Mouse (Mus musculus) right cerebral cortex, postnatal 36 days (tissue): Measurements from ENCODE around the gene Filip1.

ENCODE experiments used
- DNase-seq, 2 experiments: peaks; one replicate each; pipeline ENCODE4 v3.0.0; 2022; ENCODE audit warnings: low spot score in 2 of 2, mixed read lengths in 1 of 2

Gene Filip1

DNA sequence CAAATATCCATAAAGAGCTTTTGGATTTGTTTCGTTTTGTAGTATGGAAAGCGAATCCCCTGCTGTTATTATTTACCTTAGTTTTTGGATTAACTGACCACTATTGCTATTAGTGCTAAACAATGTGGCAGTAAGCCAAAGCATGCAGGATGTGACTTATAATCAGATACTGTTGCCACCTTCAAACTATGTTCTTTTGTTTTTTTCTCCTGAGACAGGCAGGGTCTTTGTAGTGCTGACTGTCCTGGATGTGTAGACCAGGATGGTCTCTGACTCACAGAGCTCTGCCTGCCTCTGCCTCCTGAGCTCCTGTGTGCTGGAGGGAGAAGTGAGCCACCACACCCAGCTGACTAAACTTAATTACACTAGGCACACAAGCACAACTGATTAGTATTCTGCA, 33.4 kb downstream of the Filip1 start:
- no peak for DNase-seq

DNA sequence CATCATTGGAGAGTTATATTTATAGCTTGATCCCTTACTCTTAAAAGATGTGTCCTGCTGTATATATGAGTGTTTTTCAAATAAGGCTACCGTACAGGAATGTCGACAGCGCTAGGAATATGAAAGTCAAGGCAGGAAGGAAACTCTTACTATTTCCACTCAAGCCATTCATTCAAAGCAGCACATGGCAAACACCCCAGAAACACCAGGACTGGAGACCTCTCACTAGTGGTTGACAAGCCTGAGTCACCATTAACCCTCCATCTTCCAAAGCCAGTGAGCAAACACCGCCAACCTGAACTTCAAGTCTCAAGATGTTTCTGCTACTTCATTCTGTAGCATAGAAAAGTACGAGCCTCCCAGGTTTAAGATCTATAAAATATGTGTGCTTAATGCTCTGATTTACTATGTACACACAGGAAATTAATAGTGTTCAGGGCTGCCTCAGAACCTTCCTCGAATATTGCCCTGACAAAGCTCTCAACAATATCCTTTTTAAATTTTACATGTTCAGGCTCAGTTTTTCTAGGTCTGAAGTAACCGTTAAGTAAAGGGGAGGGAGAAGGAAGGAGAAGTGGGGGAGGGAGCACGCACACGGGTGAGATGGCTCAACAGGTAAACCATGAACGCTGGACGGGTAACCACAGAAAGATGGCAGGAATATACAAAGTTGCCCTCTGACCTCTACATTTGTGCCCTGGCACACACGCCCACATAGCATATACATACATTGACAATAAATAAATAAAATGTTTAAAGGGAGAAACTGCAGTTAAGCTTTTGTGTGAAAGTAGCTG, 34.2 kb downstream of the Filip1 start:
- no peak for DNase-seq

DNA sequence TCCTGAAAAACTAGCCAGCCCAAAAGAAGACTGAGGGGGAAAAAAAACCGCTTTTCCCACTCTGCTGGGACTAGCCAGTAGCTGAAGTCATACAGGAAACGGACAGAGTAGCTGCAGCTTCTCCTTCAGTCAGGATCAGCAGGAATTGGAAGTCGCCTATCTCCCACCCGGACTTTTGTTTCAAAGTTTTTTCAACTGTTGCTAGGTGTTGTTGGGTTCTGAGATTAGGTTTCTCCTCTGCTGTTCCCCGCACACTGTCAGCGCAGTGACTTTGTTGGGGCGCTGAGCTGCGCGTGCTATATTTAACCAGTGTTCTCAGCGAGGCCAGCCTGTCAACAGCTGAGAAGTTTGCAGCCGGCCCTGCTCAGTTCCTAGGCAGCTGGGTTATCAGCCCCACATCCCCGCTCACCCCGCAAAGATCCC, 35.1 kb downstream of the Filip1 start:
- DNase-seq = peak; percentile 14 to 18

DNA sequence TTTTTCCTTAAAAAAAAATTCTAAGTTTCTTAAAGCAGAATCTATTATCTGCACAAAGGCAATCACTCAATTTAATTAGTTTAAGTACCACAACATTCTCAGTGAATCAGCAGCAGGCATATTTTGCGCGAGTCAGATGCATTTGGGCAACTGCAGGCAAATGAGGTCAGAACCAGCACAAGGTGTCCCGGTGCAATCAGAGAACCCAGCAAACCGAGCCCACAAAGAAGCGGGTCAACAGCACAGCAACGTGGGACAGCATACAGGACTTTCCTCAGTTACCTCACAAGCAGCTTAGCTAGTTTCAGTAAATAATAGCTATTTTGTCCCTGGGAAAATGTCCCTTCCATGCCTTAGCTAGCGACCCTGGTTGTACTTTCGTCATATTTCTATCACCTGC, 35.9 kb downstream of the Filip1 start:
- no peak for DNase-seq

DNA sequence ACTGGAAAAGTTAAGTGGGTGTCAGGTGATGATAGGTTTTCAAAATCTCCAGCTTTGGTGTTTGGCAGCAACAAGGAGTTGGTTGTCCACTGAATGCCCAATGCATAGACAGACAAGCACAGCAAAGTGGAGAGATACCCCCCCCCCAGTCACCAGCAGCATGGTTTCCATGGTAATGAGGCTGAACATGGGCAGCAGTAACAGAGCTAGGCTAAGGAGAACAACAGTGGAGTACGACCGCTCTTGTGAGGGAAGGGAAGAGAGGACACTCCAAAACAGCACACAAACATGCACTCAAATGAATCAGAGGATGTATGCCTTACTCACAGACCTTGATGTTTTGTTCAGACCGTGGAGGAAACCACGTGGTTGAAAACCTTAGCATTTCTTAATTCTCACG, 37.5 kb downstream of the Filip1 start:
- DNase-seq = no peak

DNA sequence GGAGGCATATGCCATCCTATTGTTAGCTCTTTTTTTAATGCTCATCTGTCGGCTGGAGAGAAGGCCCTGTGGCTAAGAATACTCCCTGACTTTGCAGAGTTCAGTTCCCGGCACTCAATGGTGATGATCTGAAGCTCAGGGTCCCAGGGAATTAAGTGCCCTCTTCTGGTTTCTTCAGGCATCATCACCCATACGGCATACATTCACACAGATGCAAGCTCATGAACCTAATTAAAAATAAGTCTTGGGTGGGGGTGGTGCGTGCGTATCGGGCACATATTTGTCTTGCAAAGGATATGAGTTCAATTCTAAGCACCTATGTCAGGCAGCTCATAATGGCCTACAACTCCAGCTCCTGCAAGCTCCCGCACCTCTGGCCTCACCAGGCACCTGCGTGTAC, 39.1 kb downstream of the Filip1 start:
- no peak for DNase-seq

DNA sequence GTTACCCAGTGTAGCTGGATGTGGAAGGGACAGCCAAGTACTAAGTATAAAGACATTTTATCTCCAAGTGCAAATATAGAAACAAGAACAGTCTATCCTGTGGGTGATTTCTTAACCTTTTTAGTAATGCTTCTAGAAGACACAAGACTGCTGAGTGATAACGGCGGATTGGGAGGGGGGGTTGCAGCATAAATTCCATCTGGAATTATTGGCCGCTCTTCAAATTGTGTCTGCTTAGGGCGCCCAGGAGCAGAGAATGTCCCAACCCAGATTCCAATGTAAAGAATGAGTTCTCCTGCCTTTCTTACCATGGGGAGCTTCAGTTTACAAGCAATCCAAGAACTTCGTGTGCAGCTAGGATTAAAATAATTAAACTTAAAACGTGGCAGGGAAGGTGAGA, 39.9 kb downstream of the Filip1 start:
- DNase-seq = no peak

DNA sequence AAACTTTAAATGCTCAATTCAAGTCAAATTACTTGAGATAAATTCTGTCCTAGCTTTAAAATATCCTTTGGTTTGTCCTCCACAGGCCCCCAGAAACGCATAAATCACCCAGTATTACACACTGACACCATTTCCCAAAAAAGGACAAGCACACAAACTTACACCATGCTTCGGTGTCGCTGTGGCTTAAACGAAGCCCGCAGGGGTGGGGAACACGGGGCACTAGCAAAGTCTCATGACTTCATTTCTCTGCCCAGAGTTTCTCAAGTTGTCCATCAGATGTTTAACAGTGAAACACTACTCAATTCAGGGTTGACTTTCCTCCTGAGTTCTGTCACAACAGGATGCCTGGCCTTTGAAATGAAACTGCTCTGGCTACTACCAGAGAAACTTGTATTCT, 41.0 kb downstream of the Filip1 start:
- no peak for DNase-seq

DNA sequence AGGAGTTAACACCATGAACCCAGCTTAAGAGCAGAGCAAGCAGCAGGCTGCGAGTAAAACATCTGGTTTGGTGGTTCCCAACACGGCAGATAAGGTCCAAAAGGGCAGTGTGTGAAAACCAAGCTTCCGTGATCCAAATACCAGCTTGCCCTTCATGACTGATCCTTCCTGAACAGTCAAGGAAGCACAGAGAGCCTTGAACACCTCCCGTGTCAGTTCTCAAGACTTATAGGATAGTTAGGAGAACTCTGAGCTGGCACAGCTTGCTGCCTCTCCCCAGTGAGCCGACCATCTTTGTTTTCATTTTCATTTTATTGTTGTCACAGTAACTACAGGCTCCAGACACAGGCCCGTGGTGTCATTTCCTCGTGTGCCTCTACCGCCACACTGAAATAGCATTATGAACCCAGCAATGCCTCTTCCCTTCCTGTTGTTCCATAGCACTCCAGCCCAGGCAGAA, 42.0 kb downstream of the Filip1 start:
- no peak for DNase-seq

DNA sequence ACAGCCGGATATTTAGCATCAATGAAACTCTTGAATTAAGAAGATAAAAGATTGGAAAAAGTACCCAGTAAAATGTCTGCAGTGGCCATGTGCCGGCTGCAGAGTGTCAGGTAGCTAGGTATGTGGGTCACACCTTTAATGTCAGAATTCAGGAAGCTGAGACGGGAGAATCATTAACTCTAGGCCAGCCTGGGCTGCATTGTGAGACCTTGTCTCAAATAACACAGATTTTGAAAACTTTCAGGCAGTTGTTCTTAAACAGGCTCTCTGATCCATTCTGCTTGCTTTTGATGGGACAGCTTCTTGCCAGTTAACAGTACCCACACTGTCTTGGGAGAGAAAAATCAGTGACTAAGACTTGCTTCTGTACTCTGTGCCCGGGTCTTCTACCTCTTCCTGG, 43.1 kb downstream of the Filip1 start:
- no peak for DNase-seq

DNA sequence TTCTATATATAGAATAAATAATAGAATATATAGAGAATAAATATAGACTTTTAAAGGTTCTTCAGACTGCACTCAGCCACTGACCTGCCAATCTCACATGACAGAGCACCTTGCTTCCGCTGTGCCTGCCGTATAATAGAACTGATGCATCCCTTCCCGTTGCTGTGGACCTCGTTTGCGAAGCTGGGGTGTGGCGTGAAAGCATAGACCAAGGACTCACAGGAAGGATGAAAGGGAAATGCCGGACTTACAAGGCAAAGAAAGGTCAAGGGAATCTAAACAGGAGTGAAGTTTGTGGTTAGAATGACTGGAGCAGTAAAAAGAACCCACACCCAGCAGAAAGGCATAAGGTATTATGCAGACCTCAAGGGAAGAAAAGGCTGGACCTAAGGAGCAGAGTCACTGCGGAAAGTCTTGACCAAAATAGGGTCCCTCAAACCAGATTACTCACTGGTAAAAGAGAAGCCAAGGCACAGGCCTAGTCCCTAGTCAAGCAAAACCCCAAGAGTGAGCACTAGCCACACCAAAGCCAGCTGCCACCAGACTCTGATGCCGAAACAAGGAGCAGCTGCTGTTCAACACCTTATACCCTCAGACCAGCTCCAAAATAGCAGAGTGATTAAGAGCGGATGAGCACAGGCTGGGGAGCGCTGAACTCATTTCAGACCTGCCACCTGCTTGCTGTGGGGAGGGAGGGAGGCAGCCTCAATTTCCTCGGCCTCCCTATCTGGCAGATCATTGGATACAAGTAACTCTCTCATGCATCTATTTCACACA, 45.8 kb downstream of the Filip1 start:
- DNase-seq = no peak

DNA sequence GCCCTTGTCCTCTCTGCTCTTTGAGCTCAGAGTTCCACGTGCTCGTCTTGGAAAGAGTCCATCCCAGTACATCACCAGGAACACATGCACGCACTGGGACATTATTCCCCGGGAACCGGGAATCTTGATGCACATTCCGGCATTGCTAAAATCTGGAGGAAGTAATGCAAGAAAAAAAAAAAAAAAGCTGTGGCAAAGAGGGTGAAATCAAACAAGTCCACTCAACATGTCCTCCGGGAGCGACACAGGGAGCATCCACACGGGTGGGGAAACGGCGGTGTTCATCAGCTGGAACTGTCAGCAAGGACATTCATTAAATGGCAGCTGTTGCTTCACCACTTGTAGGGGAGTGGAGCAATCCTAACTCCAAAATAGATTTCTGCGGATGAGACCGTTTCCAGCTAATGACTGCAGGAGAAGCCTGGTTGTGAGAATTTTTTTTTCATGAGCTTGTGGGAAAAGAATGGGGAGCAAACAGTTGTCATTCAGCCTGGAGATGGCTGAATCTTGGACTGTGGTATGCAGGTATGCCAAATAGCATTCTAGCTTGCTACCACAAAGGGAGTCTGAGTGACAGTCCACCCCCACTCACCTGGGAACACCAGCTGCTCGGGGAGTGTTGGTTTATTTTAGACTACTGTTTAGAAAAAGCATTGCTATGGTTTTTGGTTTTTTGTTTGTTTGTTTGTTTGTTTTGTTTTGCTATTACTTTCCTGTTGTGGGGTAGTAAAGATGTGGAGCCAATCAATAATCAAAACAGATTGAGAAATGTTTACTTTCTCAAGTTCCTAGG, 46.9 kb downstream of the Filip1 start:
- no peak for DNase-seq

DNA sequence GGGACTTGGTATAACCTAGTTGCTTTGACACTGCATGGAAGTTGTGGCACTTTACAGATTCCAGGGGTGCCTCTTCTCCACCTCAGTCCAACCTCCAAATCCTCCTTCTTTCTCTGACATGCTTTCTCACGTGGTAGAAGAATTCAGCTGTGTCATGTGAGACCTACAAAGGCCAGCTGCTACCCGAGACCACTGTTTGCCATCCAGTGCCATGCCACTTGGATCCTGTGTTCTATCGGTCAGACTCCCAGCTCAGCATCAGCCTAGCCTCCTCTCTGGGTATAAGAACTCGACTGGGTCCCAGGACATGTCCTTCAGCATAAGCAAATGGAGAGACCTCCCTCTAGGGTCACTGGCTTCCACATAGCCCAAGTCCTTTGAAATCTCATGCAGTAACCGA, 47.6 kb downstream of the Filip1 start:
- no peak for DNase-seq

DNA sequence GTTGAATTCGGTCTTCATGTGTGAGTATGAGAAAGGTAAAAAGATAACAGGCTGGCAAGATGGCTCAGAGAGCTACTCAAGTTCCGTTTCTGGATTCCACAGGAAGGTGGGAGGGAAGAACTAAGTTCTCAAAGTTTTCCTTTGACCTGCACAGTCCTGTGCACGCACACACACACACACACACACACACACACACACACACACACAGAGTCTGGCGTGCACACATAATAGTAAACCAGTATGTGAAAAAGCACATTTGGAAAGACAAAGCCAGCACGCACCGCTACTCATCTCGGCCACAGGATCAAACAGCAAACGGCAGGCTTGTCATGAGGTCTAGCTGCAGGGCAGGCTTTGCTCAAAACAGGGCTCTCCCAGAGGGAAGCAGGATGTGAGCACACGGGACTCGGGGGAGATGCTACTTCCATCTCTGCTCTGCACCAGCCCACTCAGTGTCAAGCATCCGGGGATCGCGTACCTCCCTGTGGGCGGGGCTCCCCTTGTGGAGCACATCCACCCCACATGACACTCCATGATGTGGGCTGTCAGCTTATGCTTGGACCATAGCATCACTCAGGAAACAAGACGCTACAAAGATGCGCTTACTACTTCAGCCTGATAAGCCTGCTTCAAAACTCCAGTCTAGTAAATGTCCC, 50.9 kb downstream of the Filip1 start:
- peak; percentile 16 to 36 for DNase-seq

DNA sequence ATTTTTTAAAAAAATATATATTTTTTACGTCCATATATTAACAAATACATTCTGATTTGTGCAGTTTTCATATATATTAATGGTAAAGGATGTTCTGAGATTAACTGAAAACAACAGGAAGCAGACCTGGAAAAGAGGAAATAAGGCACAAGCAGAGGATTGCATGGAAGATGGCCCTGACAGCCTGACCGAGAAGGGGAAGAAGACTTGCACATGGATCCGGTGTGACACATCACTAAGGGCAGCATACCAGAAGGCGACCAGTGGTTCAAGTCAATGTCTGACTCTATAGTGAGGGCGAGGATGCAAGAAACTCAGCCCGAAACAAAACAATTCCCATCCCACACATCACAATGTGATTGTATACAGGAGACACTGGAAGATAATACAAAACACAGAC, 52.2 kb downstream of the Filip1 start:
- no peak for DNase-seq

DNA sequence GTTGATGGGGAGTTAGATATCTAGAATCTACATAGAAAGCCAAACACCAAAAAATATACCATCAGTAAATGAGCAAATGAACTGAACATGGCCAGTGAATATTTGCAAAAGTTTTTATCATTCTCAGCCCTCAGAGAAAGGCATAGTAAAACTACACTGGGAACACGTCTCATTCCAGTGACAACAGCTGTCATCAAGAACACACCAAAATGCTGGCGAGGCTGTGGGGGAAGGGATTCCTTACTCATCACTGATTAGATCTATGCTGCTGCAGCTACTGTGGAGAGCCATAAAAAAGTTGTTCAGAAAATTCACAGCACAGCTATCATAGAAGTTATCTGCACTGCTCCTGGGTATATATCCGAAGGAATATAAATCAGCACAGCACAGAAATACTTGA, 54.3 kb downstream of the Filip1 start:
- DNase-seq = no peak

DNA sequence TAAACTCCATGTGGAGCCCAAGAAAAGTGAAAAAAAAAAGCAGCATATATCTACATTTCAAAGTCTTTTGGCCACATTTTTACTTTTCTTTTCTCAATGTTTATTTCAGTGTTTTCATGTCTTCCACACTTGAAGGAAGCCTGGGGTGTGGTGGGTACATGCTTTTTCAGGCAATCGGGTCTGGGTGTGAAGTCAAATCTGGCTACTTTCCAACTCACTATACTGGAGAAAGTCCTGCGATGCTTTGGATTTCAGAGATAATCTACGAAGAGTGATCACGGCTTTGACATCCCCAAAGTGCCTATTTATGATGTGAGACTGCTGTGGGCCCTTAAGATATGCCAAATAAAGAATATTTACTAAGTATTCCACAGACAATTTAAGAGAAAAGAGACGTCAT, 57.7 kb downstream of the Filip1 start:
- DNase-seq = no peak

DNA sequence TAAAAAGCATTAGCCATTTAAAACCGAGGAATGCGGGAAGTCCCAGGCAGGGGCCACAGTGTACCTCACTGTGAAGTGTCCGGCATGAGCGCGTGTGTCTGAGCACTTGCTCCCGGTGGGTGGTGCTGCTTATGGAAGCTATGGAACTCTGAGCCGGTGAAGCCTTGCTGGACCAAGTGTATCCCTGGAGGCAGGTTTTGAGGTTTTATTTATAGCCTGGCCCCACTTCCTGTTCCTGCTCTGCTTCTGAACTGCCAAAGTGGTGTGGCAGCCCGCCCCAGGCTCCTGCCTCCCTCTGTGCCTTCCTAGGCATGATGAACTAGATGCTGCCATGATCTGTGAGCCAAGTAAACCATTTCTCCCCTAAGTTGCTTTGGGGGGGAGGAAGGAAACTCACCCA, 60.7 kb downstream of the Filip1 start:
- DNase-seq = no peak

DNA sequence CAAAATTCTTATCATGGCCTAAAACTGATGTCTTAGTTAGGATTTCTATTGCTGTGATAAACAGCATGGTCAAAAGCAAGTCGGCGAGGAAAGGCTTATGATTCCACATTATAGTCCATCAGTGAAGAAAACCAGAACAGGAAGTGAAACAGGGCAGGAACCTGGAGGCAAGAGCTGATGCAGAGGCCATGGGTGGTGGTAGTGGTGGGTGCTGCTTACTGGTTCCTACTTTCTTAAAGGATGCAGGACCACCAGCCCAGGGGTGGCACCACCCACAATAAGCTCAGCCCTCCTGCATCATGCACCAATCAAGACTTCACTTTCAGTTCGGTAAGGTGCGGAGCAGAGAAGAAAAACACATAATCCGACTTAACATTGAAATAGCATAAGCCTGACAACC, 61.3 kb downstream of the Filip1 start:
- DNase-seq = no peak

DNA sequence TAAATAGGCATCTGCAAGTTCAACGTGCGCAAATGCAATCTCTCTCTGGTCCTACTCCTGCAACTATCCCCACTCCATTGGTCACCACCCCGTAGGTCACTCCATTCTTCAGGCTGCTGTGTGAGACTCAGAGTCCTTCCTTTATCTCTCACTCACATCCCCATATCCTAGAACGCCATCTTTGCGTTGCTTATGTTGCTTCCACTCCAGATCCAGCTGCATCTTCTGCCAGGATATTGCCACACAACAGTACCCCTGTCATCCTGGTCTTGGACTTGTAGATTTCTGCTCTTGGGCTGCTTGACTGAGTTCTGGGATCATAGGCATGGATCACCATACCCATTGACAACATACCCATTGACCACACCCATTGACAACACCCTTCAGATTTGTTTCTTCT, 62.0 kb downstream of the Filip1 start:
- no peak for DNase-seq

DNA sequence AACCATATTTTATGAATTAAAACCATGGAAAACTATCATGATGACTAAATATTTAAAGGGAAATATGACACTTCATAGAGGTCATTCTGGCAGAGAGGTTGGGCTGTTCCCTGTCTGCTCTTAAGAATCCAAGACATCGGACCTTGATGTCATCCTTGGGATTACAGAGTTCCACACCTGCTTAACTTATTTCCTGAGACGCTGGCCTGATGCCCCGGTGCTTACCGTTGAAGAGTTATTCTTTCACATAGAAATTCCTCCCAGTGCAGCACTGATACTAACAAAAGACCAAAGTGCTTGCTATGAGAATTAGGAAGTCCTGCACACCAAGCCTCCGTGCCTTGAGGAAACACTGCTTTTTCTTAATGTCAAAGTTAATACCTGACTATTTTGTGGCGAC, 62.6 kb downstream of the Filip1 start:
- DNase-seq = no peak

DNA sequence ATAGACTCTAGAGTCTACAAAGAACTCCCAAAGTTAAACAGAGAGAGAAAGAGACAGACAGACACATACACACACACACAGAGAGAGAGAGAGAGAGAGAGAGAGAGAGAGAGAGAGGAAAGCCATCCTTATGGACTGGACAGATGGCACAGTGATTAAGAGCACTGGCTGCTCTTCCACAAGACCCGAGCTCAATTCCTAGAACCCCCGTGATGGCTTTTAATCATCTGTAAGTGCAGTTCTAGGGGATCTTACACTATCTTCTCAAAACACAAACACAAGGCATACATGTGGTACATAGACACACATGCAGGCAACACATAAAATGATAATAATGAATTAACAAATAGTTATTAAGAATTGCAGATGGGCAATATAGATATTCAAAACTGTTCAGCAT, 64.3 kb downstream of the Filip1 start:
- no peak for DNase-seq
